Mouse (Mus musculus): ENCODE measurements at regions not wholly inside any gene's neighbourhood (a gene's known extent, or its start where the extent isn't known, plus 50 kb on each side); places are given as distances from the start of the nearest gene placed in this dataset.

DNA sequence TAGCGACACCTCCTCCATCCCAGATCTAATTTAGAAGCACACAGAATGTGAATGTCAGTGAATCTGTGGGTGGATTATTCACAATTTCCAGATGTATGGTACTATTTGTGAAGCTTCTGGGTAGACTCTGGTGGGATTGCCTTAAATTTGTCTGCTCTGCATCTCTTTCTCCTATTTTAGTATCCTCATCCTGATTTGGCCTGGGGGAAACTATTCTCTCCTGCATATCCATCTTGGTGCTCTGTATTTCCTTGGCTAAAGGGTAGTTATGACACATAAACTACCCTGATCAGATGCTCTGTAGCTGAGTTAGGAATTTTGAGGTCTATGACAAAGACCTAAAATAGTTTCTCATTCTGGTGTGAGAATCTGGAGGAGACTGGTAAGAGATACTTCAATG lies 136.4 kb upstream of the Ccng1 start:
- WGBS = 96% methylated on average over 1 of the region's 1 CpGs
- H3K27me3 ChIP-seq (replicated peaks; ENCODE audit: insufficient read depth, low read length) = no peaks in the 10 kb centered on the region

GRCm38 (mm10) chr11:40884509-40884908 lies 129.4 kb upstream of the Ccng1 start:
- TF ChIP-seq CTCF (IDR thresholded peaks at IDR 0.05) = no peak
- no peak for TF ChIP-seq EP300 (IDR thresholded peaks at IDR 0.05)
- Histone ChIP-seq H3K9ac (replicated peaks; ENCODE audit: low read depth) (no peak overlapping the region), H3K4me2 (replicated peaks; ENCODE audit: low read depth, low read length) (no peak overlapping the region), H3K9me3 (ENCODE audit: low read length) (no peaks in the 10 kb centered on the region), H3K27me3 (replicated peaks; ENCODE audit: insufficient read depth, low read length) (no peaks in the 10 kb centered on the region), H3K4me1 (ENCODE audit: insufficient read depth, low read depth, low read length) (no peaks in the 10 kb centered on the region), H3K4me3 (ENCODE audit: low read depth, low read length) (no peak overlapping the region), H3K36me3 (ENCODE audit: insufficient read depth, low read length) (no peaks in the 10 kb centered on the region), H3K27ac (ENCODE audit: low read length) (no peak overlapping the region)
- WGBS = 71% methylated on average over 5 of the region's 5 CpGs
- DNase-seq (ENCODE audit: low spot score) = no peak
- ATAC-seq = no peak

More for the DNA sequence above, 136.4 kb upstream of the Ccng1 start:
- Histone ChIP-seq H3K9me3 (ENCODE audit: low read length) (no peaks in the 10 kb centered on the region), H3K4me3 (ENCODE audit: low read depth, low read length) (no peak overlapping the region), H3K9ac (replicated peaks; ENCODE audit: low read depth) (no peak overlapping the region), H3K4me2 (replicated peaks; ENCODE audit: low read depth, low read length) (no peak overlapping the region), H3K4me1 (ENCODE audit: insufficient read depth, low read depth, low read length) (no peaks in the 10 kb centered on the region), H3K27ac (ENCODE audit: low read length) (no peak overlapping the region), H3K36me3 (ENCODE audit: insufficient read depth, low read length) (no peaks in the 10 kb centered on the region)
- no peak for DNase-seq (ENCODE audit: low spot score)
- no peak for TF ChIP-seq EP300 (IDR thresholded peaks at IDR 0.05)
- ATAC-seq = no peak

DNA sequence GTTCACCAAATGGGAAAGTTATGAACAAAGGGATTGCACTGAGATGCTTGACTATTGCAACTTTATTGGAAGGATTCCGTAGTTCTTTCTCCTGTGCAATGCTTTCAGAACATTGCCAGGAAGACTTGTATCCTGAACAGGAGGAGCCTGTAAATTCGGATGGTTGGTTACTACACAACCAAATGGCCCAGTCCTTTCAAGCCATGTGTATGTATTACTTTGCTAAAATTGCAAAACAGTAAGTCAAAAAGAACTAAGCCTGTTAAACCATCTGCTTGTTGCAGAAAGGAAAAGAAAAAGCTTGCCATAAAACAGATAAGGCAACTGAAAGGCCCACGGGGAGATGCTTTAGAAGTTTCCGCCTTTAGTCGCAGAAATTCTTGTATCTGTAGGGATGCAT lies 124.5 kb upstream of the Ccng1 start:
- Histone ChIP-seq H3K4me2 (replicated peaks; ENCODE audit: low read depth, low read length) (no peak overlapping the region), H3K9me3 (ENCODE audit: low read length) (no peaks in the 10 kb centered on the region), H3K27ac (ENCODE audit: low read length) (no peak overlapping the region), H3K27me3 (replicated peaks; ENCODE audit: insufficient read depth, low read length) (no peaks in the 10 kb centered on the region), H3K4me3 (ENCODE audit: low read depth, low read length) (no peak overlapping the region), H3K4me1 (ENCODE audit: insufficient read depth, low read depth, low read length) (no peaks in the 10 kb centered on the region), H3K9ac (replicated peaks; ENCODE audit: low read depth) (no peak overlapping the region), H3K36me3 (ENCODE audit: insufficient read depth, low read length) (no peaks in the 10 kb centered on the region)
- no peak for DNase-seq (ENCODE audit: low spot score)
- TF ChIP-seq CTCF (IDR thresholded peaks at IDR 0.05) (no peak), EP300 (IDR thresholded peaks at IDR 0.05) (no peak)
- ATAC-seq = no peak
- WGBS = 86% methylated on average over 5 of the region's 5 CpGs

GRCm38 (mm10) chr11:40873002-40873401 lies 117.9 kb upstream of the Ccng1 start:
- DNase-seq (ENCODE audit: low spot score) (no peak), ATAC-seq (no peak)
- Histone ChIP-seq H3K4me1 (ENCODE audit: insufficient read depth, low read depth, low read length) (no peaks in the 10 kb centered on the region), H3K4me3 (ENCODE audit: low read depth, low read length) (no peak overlapping the region), H3K27me3 (replicated peaks; ENCODE audit: insufficient read depth, low read length) (no peaks in the 10 kb centered on the region), H3K36me3 (ENCODE audit: insufficient read depth, low read length) (no peaks in the 10 kb centered on the region), H3K9me3 (ENCODE audit: low read length) (no peaks in the 10 kb centered on the region), H3K9ac (replicated peaks; ENCODE audit: low read depth) (no peak overlapping the region), H3K27ac (ENCODE audit: low read length) (no peak overlapping the region), H3K4me2 (replicated peaks; ENCODE audit: low read depth, low read length) (no peak overlapping the region)
- WGBS = 82% methylated on average over 2 of the region's 2 CpGs
- TF ChIP-seq EP300 (IDR thresholded peaks at IDR 0.05) (no peak), CTCF (IDR thresholded peaks at IDR 0.05) (no peak)

DNA sequence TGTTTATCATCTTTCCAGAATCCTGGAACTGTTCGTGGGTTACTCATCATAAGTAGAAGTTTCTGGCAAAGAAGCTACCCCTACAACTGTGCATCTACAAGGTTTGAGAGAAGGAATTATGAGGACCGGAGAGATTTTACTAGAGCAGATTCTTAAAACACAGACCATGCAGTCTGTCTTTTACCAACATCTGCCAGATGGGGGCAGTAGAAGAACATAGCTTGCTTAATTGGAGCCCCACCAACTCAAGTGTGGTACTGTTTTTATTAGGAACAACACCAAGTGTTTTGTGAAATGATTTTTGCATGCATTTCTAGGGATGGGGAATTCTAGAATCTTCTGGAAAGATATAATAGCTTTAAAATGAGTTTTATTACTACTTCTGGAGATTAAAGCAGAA lies 110.6 kb upstream of the Ccng1 start:
- TF ChIP-seq CTCF (IDR thresholded peaks at IDR 0.05) (peak; percentile 68), EP300 (IDR thresholded peaks at IDR 0.05) (no peak)
- Histone ChIP-seq H3K4me1 (ENCODE audit: insufficient read depth, low read depth, low read length) (no peaks in the 10 kb centered on the region), H3K36me3 (ENCODE audit: insufficient read depth, low read length) (no peaks in the 10 kb centered on the region), H3K27me3 (replicated peaks; ENCODE audit: insufficient read depth, low read length) (no peaks in the 10 kb centered on the region), H3K9ac (replicated peaks; ENCODE audit: low read depth) (no peak overlapping the region), H3K4me2 (replicated peaks; ENCODE audit: low read depth, low read length) (no peak overlapping the region), H3K27ac (ENCODE audit: low read length) (no peak overlapping the region), H3K9me3 (ENCODE audit: low read length) (no peaks in the 10 kb centered on the region), H3K4me3 (ENCODE audit: low read depth, low read length) (no peak overlapping the region)
- DNase-seq (ENCODE audit: low spot score) (peak; percentile 55), ATAC-seq (no peak)
- 24% methylated on average over 2 of the region's 2 CpGs for WGBS

DNA sequence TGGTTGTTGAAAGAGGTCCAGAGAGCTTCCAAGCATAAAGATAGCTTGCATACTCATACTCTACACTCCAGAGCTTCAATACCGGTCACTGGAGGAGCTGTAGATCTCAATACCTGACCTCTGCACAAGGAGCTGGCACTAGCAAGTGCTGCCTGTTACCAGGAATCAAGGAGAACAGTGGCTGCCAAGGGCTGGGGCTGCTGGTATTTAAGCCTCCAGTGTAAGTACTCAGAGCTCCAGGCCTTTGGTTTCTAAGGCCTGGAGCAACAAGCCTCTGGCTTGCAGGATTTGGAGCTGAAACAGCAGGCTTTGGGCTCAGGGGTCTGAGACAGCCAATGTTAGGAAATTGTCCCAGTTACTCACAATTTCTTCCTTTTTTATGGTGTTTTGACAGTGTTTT lies 96.2 kb upstream of the Ccng1 start:
- peak; percentile 12 for DNase-seq (ENCODE audit: low spot score)
- WGBS = 84% methylated on average over 1 of the region's 1 CpGs
- no peaks in the 10 kb centered on the region for H3K4me1 ChIP-seq (ENCODE audit: insufficient read depth, low read depth, low read length)
- H3K4me3 ChIP-seq (ENCODE audit: low read depth, low read length) = no peak overlapping the region
- no peak overlapping the region; the same call in 1 of the 2 replicates for H3K27ac ChIP-seq (ENCODE audit: low read length)
- no peak overlapping the region for H3K9ac ChIP-seq (replicated peaks; ENCODE audit: low read depth)
- ATAC-seq = no peak
- no peak overlapping the region for H3K4me2 ChIP-seq (replicated peaks; ENCODE audit: low read depth, low read length)
- H3K9me3 ChIP-seq (ENCODE audit: low read length) = no peaks in the 10 kb centered on the region
- TF ChIP-seq CTCF (IDR thresholded peaks at IDR 0.05) = no peak
- no peak for TF ChIP-seq EP300 (IDR thresholded peaks at IDR 0.05)
- no peaks in the 10 kb centered on the region for H3K36me3 ChIP-seq (ENCODE audit: insufficient read depth, low read length)
- no peaks in the 10 kb centered on the region for H3K27me3 ChIP-seq (replicated peaks; ENCODE audit: insufficient read depth, low read length)

GRCm38 (mm10) chr11:40850652-40851092 lies 95.6 kb upstream of the Ccng1 start:
- 6% methylated on average over 4 of the region's 4 CpGs for WGBS
- Histone ChIP-seq H3K4me1 (ENCODE audit: insufficient read depth, low read depth, low read length) (no peaks in the 10 kb centered on the region), H3K27ac (ENCODE audit: low read length) (no peak overlapping the region), H3K4me2 (replicated peaks; ENCODE audit: low read depth, low read length) (no peak overlapping the region), H3K27me3 (replicated peaks; ENCODE audit: insufficient read depth, low read length) (no peaks in the 10 kb centered on the region), H3K4me3 (ENCODE audit: low read depth, low read length) (no peak overlapping the region), H3K36me3 (ENCODE audit: insufficient read depth, low read length) (no peaks in the 10 kb centered on the region), H3K9me3 (ENCODE audit: low read length) (no peaks in the 10 kb centered on the region), H3K9ac (replicated peaks; ENCODE audit: low read depth) (no peak overlapping the region)
- peak; percentile 95 for ATAC-seq
- TF ChIP-seq EP300 (IDR thresholded peaks at IDR 0.05) = no peak; the same call in none of the 2 replicates
- no peak for TF ChIP-seq CTCF (IDR thresholded peaks at IDR 0.05)
- DNase-seq (ENCODE audit: low spot score) = peak; percentile 84

Data from lung, postnatal 0 days (tissue).